Mouse (Mus musculus) stomach, embryonic 14.5 days (tissue): Measurements from ENCODE around the gene Ccr6. TPM values are rescaled to one million over a fixed set of nuclear protein-coding genes. Genes with fewer than 3 reads are reported as not detected.
"Not testable (repeated sequence)": the region's sequence is repeated elsewhere in the genome, so short reads cannot be mapped to it uniquely, and the experiment has no call there.

Source experiments
- ATAC-seq: fragments of 200-750 bp; cut with Nextera tagmentation; 2 replicates; pipeline ENCODE4 v1.8.0; 2017; ENCODE audit warnings: low read depth, moderate TSS enrichment; ENCODE audit not compliant: insufficient number of reproducible peaks, insufficient read depth, low FRiP score
- H3K27ac ChIP-seq: fragments of 300-500 bp; sonication (generic); 2 replicates; pipeline ENCODE4 v1.5.1; 2014; ENCODE audit warnings: mild to moderate bottlenecking, low read length, moderate library complexity, mixed read lengths
- H3K27me3 ChIP-seq: fragments of 300-500 bp; sonication (generic); 2 replicates; pipeline ENCODE4 v1.6.1; 2014; ENCODE audit warnings: low read length, control low read depth, mixed read lengths; ENCODE audit not compliant: control insufficient read depth, insufficient read depth
- H3K36me3 ChIP-seq: fragments of 300-500 bp; sonication (generic); 2 replicates; pipeline ENCODE4 v1.6.1; 2014; ENCODE audit warnings: mild to moderate bottlenecking, control low read depth, low read length, moderate library complexity, mixed read lengths; ENCODE audit not compliant: control insufficient read depth, insufficient read depth
- H3K4me1 ChIP-seq: fragments of 300-500 bp; sonication (generic); 2 replicates; pipeline ENCODE4 v1.6.1; 2014; ENCODE audit warnings: low read length, control low read depth, mixed read lengths; ENCODE audit not compliant: control insufficient read depth, insufficient read depth
- H3K4me2 ChIP-seq: fragments of 300-500 bp; sonication (generic); replicated peaks from 2 replicates; pipeline ENCODE4 v1.6.1; 2014; ENCODE audit warnings: low read depth, low read length, control low read depth
- H3K4me3 ChIP-seq: fragments of 300-500 bp; sonication (generic); 2 replicates; pipeline ENCODE4 v1.5.1; 2014; ENCODE audit warnings: low read depth, low read length, control low read depth
- H3K9ac ChIP-seq: fragments of 300-500 bp; sonication (generic); replicated peaks from 2 replicates; pipeline ENCODE4 v1.6.1; 2014; ENCODE audit warnings: low read depth, mild to moderate bottlenecking, control low read depth, low read length, moderate library complexity, mixed read lengths
- H3K9me3 ChIP-seq: fragments of 300-500 bp; sonication (generic); 2 replicates; pipeline ENCODE4 v1.6.1; 2016; ENCODE audit warnings: low read depth, low read length, control low read depth; ENCODE audit not compliant: control insufficient read depth
- WGBS: fragments of 180-500 bp; shearing (Covaris S2); extraction: QIAGEN DNeasy Blood & Tissue Kit; methylation state at CpG from one replicate; pipeline ENCODE4 v1.1.7; 2014; 5-methylcytosine and 5-hydroxymethylcytosine counted together
- polyA plus RNA-seq: library from polyadenylated mRNA; unstranded; fragments of >200 nt; fragmentation: Nextera tagmentation; extraction: Ambion mirVana; gene quantifications from 2 replicates; pipeline ENCODE4 v1.2.1, GENCODE M21; 2014

Gene Ccr6
- polyA plus RNA-seq: 0.46 and 0.71 TPM in 2 replicates

DNA sequence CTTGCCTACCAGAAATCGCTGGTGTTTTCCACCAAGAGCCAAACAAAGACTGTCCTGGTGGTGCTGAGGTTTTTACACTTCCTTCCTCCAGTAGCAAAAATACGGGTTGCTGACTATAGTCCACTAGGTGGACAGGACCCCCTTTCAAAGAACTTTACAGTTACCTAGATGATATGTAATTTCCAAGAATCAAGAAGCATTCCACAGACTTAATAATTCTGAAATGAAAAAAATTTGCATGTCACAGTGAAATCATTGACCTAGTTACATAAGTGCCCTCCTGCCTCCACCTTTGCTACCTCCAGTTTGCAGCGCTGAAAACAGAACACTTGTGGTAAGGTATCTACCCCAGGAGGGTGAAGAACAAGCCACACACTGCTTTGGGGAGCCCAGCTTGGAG, at the start of gene Ccr6:
Ccr6 (plus strand) TSS at position 301 of the 400 bp plus-strand sequence.
- Histone ChIP-seq H3K9me3 (no peaks in the 10 kb centered on the region), H3K4me1 (no peaks in the 10 kb centered on the region), H3K27ac (no peak within 1 kb of the TSS), H3K36me3 (no peaks in the 10 kb centered on the region), H3K27me3 (no peaks in the 10 kb centered on the region), H3K4me2 (no peak within 1 kb of the TSS), H3K4me3 (no peak within 1 kb of the TSS), H3K9ac (no peak within 1 kb of the TSS)
- ATAC-seq: no peak
- WGBS: 76% methylated on average over 3 of the region's 3 CpGs

DNA sequence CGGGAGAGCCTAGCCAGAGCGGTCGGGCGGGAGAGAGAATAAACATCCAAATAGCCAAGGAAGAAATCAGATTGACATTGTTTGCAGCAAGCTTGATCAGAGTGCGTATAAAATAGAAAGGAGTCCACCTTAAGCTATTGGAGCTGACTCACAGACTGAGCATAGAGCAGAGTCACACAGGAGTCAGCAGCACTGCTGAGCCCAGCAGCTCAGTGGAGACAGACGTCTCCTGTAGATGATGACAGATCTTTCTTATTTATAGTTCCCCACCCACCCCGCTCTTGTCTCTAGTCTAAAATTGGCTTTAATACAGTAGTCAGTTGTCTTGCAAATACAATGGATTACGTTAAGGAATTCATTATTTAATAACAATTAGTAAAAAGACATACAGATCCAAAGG, 42.2 kb upstream of the Ccr6 start:
- Histone ChIP-seq H3K4me2 (no peak overlapping the region), H3K36me3 (peaks cover 55% of the 10 kb centered on the region), H3K9me3 (no peaks in the 10 kb centered on the region), H3K27me3 (no peaks in the 10 kb centered on the region), H3K27ac (no peak overlapping the region), H3K9ac (no peak overlapping the region), H3K4me3 (no peak overlapping the region), H3K4me1 (no peaks in the 10 kb centered on the region)
- WGBS: 87% methylated on average over 8 of the region's 8 CpGs
- ATAC-seq: no peak

DNA sequence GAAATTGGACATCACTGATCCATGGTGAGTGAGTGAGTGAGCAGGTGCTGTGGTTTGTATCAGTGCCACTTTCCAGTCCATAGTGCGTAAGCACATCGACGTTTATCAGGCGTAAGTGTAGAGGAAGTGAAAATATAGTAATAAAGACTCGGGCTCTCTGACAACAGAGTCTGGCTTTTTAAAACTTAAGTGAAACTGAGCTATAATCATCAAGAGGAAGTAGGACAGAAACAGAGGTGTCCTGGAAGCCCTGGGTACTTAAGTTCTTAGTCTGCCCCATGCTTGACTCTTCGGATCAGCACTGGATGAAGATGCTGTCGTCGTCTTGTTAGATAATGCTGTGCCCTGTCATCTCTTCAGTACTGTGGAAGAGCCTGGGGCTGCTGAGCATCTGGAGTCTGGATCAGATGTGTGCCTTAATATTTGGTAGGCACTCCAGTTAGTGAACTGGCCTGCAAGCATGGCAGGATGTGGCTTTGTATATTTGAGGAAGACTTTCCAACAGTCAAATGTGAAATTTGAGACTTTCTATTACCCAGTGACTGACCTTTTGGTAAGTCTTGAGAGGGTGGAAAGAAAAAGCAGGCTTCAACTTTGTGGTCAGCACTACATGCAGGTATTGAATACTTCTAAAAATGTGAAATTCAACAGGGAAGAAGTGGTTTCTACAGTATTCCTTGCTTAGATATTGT, 40.0 kb upstream of the Ccr6 start:
- no peak overlapping the region for H3K4me3 ChIP-seq
- H3K36me3 ChIP-seq: peaks cover 38% of the 10 kb centered on the region
- no peaks in the 10 kb centered on the region for H3K27me3 ChIP-seq

DNA sequence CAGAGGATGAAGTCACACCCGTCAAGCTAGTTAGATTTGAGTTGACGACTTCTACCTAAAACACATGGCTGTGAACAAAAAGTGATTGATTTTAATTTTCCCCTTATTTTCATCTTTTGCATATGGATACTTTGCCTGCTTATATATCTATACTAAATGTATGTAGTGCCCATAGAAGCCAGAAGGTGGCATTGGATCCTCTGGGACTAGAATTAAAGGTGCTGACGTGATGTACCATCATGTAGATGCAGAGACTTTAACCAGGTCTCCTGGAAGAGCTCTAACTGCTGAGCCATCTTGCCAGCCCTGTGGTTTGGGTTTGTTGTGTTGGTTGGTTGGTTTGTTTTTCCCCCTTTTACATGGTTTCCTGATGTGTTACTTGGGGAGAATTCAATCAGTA, 38.2 kb upstream of the Ccr6 start:
- Histone ChIP-seq H3K4me3 (no peak overlapping the region), H3K9me3 (no peaks in the 10 kb centered on the region), H3K4me2 (no peak overlapping the region), H3K4me1 (no peaks in the 10 kb centered on the region), H3K36me3 (peaks cover 32% of the 10 kb centered on the region), H3K27ac (no peak overlapping the region), H3K27me3 (no peaks in the 10 kb centered on the region), H3K9ac (no peak overlapping the region)
- ATAC-seq: no peak
- WGBS: 74% methylated on average over 3 of the region's 3 CpGs

More for the DNA sequence above, 40.0 kb upstream of the Ccr6 start:
- Histone ChIP-seq H3K4me2 (no peak overlapping the region), H3K9me3 (no peaks in the 10 kb centered on the region), H3K27ac (no peak overlapping the region), H3K4me1 (no peaks in the 10 kb centered on the region), H3K9ac (no peak overlapping the region)
- WGBS: 89% methylated on average over 8 of the region's 8 CpGs
- ATAC-seq: no peak

DNA sequence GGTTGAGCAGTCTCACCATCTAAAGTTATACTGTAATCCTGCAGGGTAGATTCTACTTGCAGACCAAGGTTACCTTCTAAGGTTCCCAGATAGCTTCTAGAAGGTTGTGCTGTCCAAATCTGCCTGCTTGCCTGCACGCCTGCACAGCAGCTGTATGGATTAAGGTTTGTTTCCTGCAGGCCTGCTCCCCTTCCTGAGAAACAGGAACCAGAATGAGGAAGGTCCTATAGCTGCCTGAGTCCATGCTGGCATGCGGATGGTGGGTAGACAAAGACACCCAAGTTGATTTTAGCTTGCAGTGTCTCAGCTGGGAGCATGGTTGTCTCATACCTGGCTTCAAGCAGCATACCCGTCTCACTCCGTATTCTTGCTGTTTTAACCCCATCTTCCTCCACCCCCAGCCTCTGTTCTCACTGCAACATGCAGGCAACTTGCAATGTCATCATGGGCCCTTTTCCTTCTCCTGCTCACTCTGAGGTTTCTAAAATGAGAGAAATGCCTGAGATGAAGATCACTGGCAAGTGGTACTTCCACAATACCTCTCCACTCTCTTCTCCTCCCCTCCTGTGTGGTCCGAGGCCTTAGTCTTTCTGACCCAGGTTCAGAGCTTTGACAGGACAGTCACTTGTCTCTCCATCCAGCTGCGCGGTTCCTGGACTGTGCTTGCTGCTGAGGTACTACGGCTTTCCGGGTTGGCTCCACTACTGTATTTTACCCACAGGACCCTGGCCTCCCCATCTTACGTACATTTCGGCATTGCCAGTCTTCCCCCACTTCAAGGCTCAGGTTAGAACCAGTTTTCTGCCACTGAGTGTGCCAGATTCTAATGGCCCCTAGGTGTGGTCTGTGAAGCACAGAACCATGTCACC, 36.5 kb upstream of the Ccr6 start:
- WGBS: 88% methylated on average over 11 of the region's 11 CpGs
- H3K9me3 ChIP-seq: no peaks in the 10 kb centered on the region
- no peak overlapping the region for H3K27ac ChIP-seq
- ATAC-seq: no peak
- no peaks in the 10 kb centered on the region for H3K4me1 ChIP-seq
- H3K36me3 ChIP-seq: peaks cover 23% of the 10 kb centered on the region
- no peaks in the 10 kb centered on the region for H3K27me3 ChIP-seq
- no peak overlapping the region for H3K4me2 ChIP-seq
- H3K9ac ChIP-seq: no peak overlapping the region
- no peak overlapping the region for H3K4me3 ChIP-seq

DNA sequence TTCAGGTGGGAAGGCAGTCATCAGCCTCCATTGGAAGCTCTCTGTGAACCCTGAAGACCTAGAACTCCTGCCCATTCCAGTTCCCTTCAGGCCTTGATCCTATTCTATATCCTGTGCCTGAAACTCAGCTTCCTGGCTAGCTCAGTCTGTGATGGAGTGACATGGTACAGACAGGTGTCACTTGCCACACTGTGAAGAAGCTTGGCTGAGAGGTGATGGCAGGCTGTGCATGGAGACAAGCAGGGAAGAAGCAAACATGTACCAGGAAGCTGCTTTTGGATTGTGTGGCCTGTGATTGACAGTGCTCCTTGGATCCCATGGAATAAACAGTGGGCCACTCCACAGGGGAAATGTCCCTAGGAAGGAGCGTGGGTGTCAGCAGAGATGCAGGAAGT, 35.9 kb upstream of the Ccr6 start:
- Histone ChIP-seq H3K27me3 (no peaks in the 10 kb centered on the region), H3K4me1 (no peaks in the 10 kb centered on the region), H3K9ac (no peak overlapping the region), H3K4me3 (no peak overlapping the region), H3K36me3 (peaks cover 17% of the 10 kb centered on the region), H3K9me3 (no peaks in the 10 kb centered on the region), H3K27ac (no peak overlapping the region), H3K4me2 (no peak overlapping the region)
- ATAC-seq: no peak
- WGBS: 71% methylated on average over 1 of the region's 1 CpGs

DNA sequence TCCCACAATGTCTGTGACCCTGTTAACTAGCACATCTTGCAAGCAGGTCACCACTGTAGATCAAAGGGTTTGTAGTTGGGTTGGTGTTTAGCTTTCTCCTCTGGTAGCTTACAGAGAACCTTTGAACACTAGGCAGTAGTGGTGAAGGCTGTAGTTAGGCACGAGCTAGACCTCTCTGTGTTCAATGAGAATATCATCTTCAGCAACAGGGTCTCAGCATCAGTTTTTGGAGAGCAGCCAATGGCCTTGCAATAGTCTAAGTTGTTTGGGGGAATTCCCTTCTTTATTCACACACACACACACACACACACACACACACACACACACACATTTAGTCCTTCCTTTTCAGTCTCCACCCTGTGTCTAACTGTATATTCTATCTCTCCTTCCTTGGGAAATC, 32.4 kb upstream of the Ccr6 start:
- Histone ChIP-seq H3K27me3 (no peaks in the 10 kb centered on the region), H3K4me2 (no peak overlapping the region), H3K4me1 (no peaks in the 10 kb centered on the region), H3K9ac (no peak overlapping the region), H3K36me3 (no peaks in the 10 kb centered on the region), H3K4me3 (no peak overlapping the region), H3K9me3 (no peaks in the 10 kb centered on the region), H3K27ac (no peak overlapping the region)
- no peak for ATAC-seq
- WGBS: 71% methylated on average over 1 of the region's 1 CpGs

DNA sequence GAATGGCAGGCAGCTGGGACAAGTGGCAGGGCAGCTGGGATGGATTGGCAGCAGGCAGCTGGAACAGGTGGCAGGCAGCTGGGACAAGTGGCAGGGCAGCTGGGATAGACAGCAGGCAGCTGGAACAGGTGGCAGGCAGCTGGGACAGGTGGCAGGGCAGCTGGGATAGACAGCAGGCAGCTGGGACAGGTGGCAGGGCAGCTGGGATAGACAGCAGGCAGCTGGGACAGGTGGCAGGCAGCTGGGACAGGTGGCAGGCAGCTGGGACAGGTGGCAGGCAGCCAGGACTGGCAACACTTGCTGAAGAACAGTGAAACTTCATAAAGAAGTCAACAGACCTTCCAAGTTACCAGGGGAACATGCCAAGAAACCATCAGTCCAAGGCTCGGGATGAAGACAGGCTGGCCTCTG, 30.6 kb upstream of the Ccr6 start:
- not testable (repeated sequence) for H3K36me3 ChIP-seq, H3K4me2 ChIP-seq, ATAC-seq, H3K27ac ChIP-seq, H3K9ac ChIP-seq, H3K9me3 ChIP-seq, H3K4me1 ChIP-seq, H3K4me3 ChIP-seq, H3K27me3 ChIP-seq
- WGBS: 81% methylated on average over 1 of the region's 1 CpGs
